Mouse (Mus musculus) heart, embryonic 12.5 days (tissue): ENCODE data around the gene Ptch1. TPM values are rescaled to one million over a fixed set of nuclear protein-coding genes. Genes with fewer than 3 reads are reported as not detected.

Source experiments
- ATAC-seq: fragments of 200-750 bp; cut with Nextera tagmentation; 2 replicates; pipeline ENCODE4 v1.8.0; 2017; ENCODE audit warnings: moderate TSS enrichment, moderate library complexity; ENCODE audit not compliant: insufficient number of reproducible peaks, low FRiP score
- H3K27ac ChIP-seq: fragments of 300-500 bp; sonication (generic); 2 replicates; pipeline ENCODE4 v1.5.1; 2016; ENCODE audit warnings: mild to moderate bottlenecking, moderate library complexity; ENCODE audit not compliant: poor library complexity, severe bottlenecking
- H3K27me3 ChIP-seq: fragments of 300-500 bp; sonication (generic); replicated peaks from 2 replicates; pipeline ENCODE4 v1.6.1; 2016; ENCODE audit warnings: mild to moderate bottlenecking, moderate library complexity
- H3K36me3 ChIP-seq: fragments of 300-500 bp; sonication (generic); 2 replicates; pipeline ENCODE4 v1.6.1; 2016; ENCODE audit warnings: mild to moderate bottlenecking, moderate library complexity
- H3K4me1 ChIP-seq: fragments of 300-500 bp; sonication (generic); replicated peaks from 2 replicates; pipeline ENCODE4 v1.6.1; 2016; ENCODE audit warnings: mild to moderate bottlenecking
- H3K4me2 ChIP-seq: fragments of 300-500 bp; sonication (generic); 2 replicates; pipeline ENCODE4 v1.6.1; 2016; ENCODE audit warnings: mild to moderate bottlenecking, moderate library complexity
- H3K4me3 ChIP-seq: fragments of 300-500 bp; sonication (generic); 2 replicates; pipeline ENCODE4 v1.5.1; 2016; ENCODE audit warnings: mild to moderate bottlenecking
- H3K9ac ChIP-seq: fragments of 300-500 bp; sonication (generic); 2 replicates; pipeline ENCODE4 v1.6.1; 2016; ENCODE audit warnings: mild to moderate bottlenecking, moderate library complexity
- H3K9me3 ChIP-seq: fragments of 300-500 bp; sonication (generic); replicated peaks from 2 replicates; pipeline ENCODE4 v1.6.1; 2016; ENCODE audit warnings: mild to moderate bottlenecking, moderate library complexity
- WGBS: fragments of 180-500 bp; shearing (Covaris S2); methylation state at CpG from one replicate; pipeline ENCODE4 v1.1.7; 2016; 5-methylcytosine and 5-hydroxymethylcytosine counted together
- polyA plus RNA-seq: library from polyadenylated mRNA; unstranded; fragments of >200 nt; fragmentation: Nextera tagmentation; extraction: Ambion mirVana; gene quantifications from 2 replicates; pipeline ENCODE4 v1.2.1, GENCODE M21; 2016

Gene Ptch1
- polyA plus RNA-seq, 1 experiment from 2014 or later = 6.4 TPM

GRCm38 (mm10) chr13:63529602-63530370, 43.6 kb downstream of the Ptch1 start:
- Histone ChIP-seq H3K27me3 (no peaks in the 10 kb centered on the region), H3K9me3 (no peaks in the 10 kb centered on the region), H3K9ac (no peak overlapping the region), H3K4me3 (no peak overlapping the region), H3K4me2 (no peak overlapping the region), H3K27ac (no peak overlapping the region), H3K4me1 (peaks cover 26% of the 10 kb centered on the region), H3K36me3 (peaks cover 83% of the 10 kb centered on the region)
- WGBS = 64% methylated on average over 3 of the region's 3 CpGs
- ATAC-seq = no peak

GRCm38 (mm10) chr13:63528852-63529251, 44.5 kb downstream of the Ptch1 start:
- Histone ChIP-seq H3K9me3 (no peaks in the 10 kb centered on the region), H3K27ac (no peak overlapping the region), H3K9ac (no peak overlapping the region), H3K36me3 (peaks cover 83% of the 10 kb centered on the region), H3K4me3 (no peak overlapping the region), H3K4me1 (peaks cover 26% of the 10 kb centered on the region), H3K27me3 (no peaks in the 10 kb centered on the region), H3K4me2 (no peak overlapping the region)
- 22% methylated on average over 2 of the region's 2 CpGs for WGBS
- ATAC-seq = 0 out of 2 replicates have a peak, but pooled peaks have one; percentile 31

GRCm38 (mm10) chr13:63528164-63528675, 45.2 kb downstream of the Ptch1 start:
- H3K27ac ChIP-seq = 0 out of 2 replicates have a peak overlapping the region, but pooled peaks have one; percentile 17
- H3K4me2 ChIP-seq = no peak overlapping the region
- peaks cover 29% of the 10 kb centered on the region for H3K4me1 ChIP-seq
- H3K27me3 ChIP-seq = no peaks in the 10 kb centered on the region
- H3K9ac ChIP-seq = no peak overlapping the region
- no peak overlapping the region for H3K4me3 ChIP-seq
- H3K9me3 ChIP-seq = no peaks in the 10 kb centered on the region
- peaks cover 81% of the 10 kb centered on the region for H3K36me3 ChIP-seq
- ATAC-seq = peak; percentile 16; the same call in 1 of the 2 replicates
- WGBS = 27% methylated on average over 5 of the region's 5 CpGs

GRCm38 (mm10) chr13:63525571-63526197, 47.7 kb downstream of the Ptch1 start:
- no peak overlapping the region for H3K4me2 ChIP-seq
- peaks cover 75% of the 10 kb centered on the region for H3K36me3 ChIP-seq
- H3K4me3 ChIP-seq = no peak overlapping the region
- no peak for ATAC-seq
- no peak overlapping the region; the same call in 1 of the 2 replicates for H3K9ac ChIP-seq
- no peaks in the 10 kb centered on the region for H3K9me3 ChIP-seq
- H3K4me1 ChIP-seq = peaks cover 35% of the 10 kb centered on the region
- WGBS = 69% methylated on average over 11 of the region's 11 CpGs
- H3K27ac ChIP-seq = no peak overlapping the region
- no peaks in the 10 kb centered on the region for H3K27me3 ChIP-seq

- Histone ChIP-seq H3K9me3 (no peaks in the 10 kb centered on the region), H3K4me2 (no peak overlapping the region), H3K9ac (no peak overlapping the region), H3K4me3 (no peak overlapping the region), H3K27ac (no peak overlapping the region), H3K4me1 (peaks cover 35% of the 10 kb centered on the region), H3K27me3 (no peaks in the 10 kb centered on the region), H3K36me3 (peaks cover 75% of the 10 kb centered on the region)
- WGBS = 84% methylated on average over 25 of the region's 25 CpGs
- no peak for ATAC-seq
Observed at GRCm38 (mm10) chr13:63524608-63525570, 48.5 kb downstream of the Ptch1 start.

- no peaks in the 10 kb centered on the region for H3K27me3 ChIP-seq
- no peaks in the 10 kb centered on the region for H3K9me3 ChIP-seq
- no peak overlapping the region for H3K27ac ChIP-seq
- 86% methylated on average over 2 of the region's 2 CpGs for WGBS
- no peak overlapping the region for H3K4me3 ChIP-seq
- H3K36me3 ChIP-seq = peaks cover 80% of the 10 kb centered on the region
- peaks cover 30% of the 10 kb centered on the region for H3K4me1 ChIP-seq
- no peak for ATAC-seq
- H3K4me2 ChIP-seq = no peak overlapping the region
- no peak overlapping the region for H3K9ac ChIP-seq
Observed at GRCm38 (mm10) chr13:63524061-63524460, 49.3 kb downstream of the Ptch1 start.

GRCm38 (mm10) chr13:63522832-63523231, 50.6 kb downstream of the Ptch1 start:
- 73% methylated on average over 10 of the region's 10 CpGs for WGBS
- H3K27me3 ChIP-seq = no peaks in the 10 kb centered on the region
- H3K36me3 ChIP-seq = peaks cover 92% of the 10 kb centered on the region
- ATAC-seq = no peak
- H3K9ac ChIP-seq = no peak overlapping the region
- no peak overlapping the region for H3K4me2 ChIP-seq
- 0 out of 2 replicates have a peak overlapping the region, but pooled peaks have one; percentile 9 for H3K27ac ChIP-seq
- no peaks in the 10 kb centered on the region for H3K9me3 ChIP-seq
- no peak overlapping the region for H3K4me3 ChIP-seq
- H3K4me1 ChIP-seq = peaks cover 19% of the 10 kb centered on the region

GRCm38 (mm10) chr13:63520110-63520509, 53.3 kb downstream of the Ptch1 start:
- Histone ChIP-seq H3K4me2 (no peak overlapping the region), H3K9me3 (no peaks in the 10 kb centered on the region), H3K27me3 (no peaks in the 10 kb centered on the region), H3K36me3 (peaks cover 92% of the 10 kb centered on the region), H3K9ac (no peak overlapping the region), H3K27ac (no peak overlapping the region), H3K4me1 (0 out of 2 replicates have a peak, but pooled peaks cover 9% of the 10 kb centered on the region), H3K4me3 (no peak overlapping the region)
- 90% methylated on average over 6 of the region's 6 CpGs for WGBS
- no peak for ATAC-seq

- WGBS = 82% methylated on average over 2 of the region's 2 CpGs
Observed at GRCm38 (mm10) chr13:63516535-63516934, 56.9 kb downstream of the Ptch1 start.

GRCm38 (mm10) chr13:63515542-63515941, 57.9 kb downstream of the Ptch1 start:
- Histone ChIP-seq H3K27ac (no peak overlapping the region), H3K36me3 (peaks cover 98% of the 10 kb centered on the region), H3K4me3 (no peak overlapping the region), H3K9ac (no peak overlapping the region), H3K27me3 (no peaks in the 10 kb centered on the region), H3K4me2 (no peak overlapping the region), H3K9me3 (no peaks in the 10 kb centered on the region), H3K4me1 (peaks cover 16% of the 10 kb centered on the region)
- no peak for ATAC-seq
- WGBS = 81% methylated on average over 5 of the region's 5 CpGs

More at GRCm38 (mm10) chr13:63516535-63516934, 56.9 kb downstream of the Ptch1 start:
- Histone ChIP-seq H3K9ac (no peak overlapping the region), H3K27ac (no peak overlapping the region), H3K36me3 (peaks cover 92% of the 10 kb centered on the region), H3K9me3 (no peaks in the 10 kb centered on the region), H3K4me1 (peaks cover 16% of the 10 kb centered on the region), H3K4me3 (no peak overlapping the region), H3K4me2 (no peak overlapping the region), H3K27me3 (no peaks in the 10 kb centered on the region)
- no peak for ATAC-seq
